Mouse (Mus musculus) lung, adult 2 months (tissue): Measurements from ENCODE around the gene Tbrg4.

Experiments used
- CTCF ChIP-seq: fragments of 200-500 bp; IDR thresholded peaks from 2 replicates; pipeline ENCODE4 v1.5.1; 2011; ENCODE audit warnings: mild to moderate bottlenecking, low read length, control low read depth; ENCODE audit not compliant: insufficient read depth
- POLR2A ChIP-seq: fragments of 200-500 bp; IDR thresholded peaks from 2 replicates; pipeline ENCODE4 v1.6.1; 2011; ENCODE audit warnings: low read depth, mild to moderate bottlenecking, control low read depth, low read length, borderline replicate concordance; ENCODE audit errors: extremely low read depth

- TF ChIP-seq CTCF (no peak), POLR2A (no peak)
Observed at GRCm38 (mm10) chr11:6661206-6661605, 35.3 kb upstream of the Tbrg4 start.
